Mouse (Mus musculus) erythroblast, embryonic 14.5 days (primary cell): Measurements from ENCODE around the gene Cc2d2b.

Source experiments
- GATA1 ChIP-seq: IDR thresholded peaks from 2 replicates; pipeline ENCODE4 v1.6.1; 2012; ENCODE audit warnings: low read length, inconsistent platforms, mixed read lengths
- TAL1 ChIP-seq: IDR thresholded peaks from 3 replicates; pipeline ENCODE4 v1.6.1; 2012; ENCODE audit warnings: low read length, inconsistent platforms, mixed read lengths

DNA sequence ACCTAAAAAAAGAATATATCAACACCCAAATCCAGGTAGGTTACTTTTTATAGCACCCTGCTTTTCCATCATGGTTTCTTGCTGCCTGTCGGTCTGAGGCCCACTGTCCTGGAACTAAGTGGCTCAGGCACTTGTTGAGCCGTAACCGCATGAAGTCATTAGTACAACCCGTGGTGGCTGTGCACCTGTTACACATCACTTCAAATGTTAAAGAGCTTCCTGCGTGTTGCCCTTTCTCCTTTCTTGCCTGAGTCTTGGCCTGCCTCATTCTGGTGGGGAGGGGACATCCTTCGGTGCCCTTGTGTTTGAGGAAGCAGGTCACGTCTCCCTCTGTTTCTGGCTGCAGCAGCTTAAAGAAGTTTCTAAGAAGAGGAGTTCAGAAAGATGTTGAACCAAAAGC lies 61.3 kb downstream of the Cc2d2b start:
- TF ChIP-seq TAL1 (no peak), GATA1 (no peak)
